Mouse (Mus musculus) A20 (cell line): ENCODE measurements around the gene Ryr3.
"Not testable (repeated sequence)": the region's sequence is repeated elsewhere in the genome, so short reads cannot be mapped to it uniquely, and the experiment has no call there.

Experiments used
- DNase-seq: peaks from one replicate; pipeline ENCODE4 v3.0.0-alpha.2; 2011; ENCODE audit warnings: low read depth, low spot score

The Ryr3 gene

GRCm38 (mm10) chr2:113095184-113095583 lies 121.7 kb downstream of the Ryr3 start:
- DNase-seq, result no peak

- no peak for DNase-seq
Observed at GRCm38 (mm10) chr2:113094088-113094487, 122.8 kb downstream of the Ryr3 start.

- DNase-seq, result no peak
Observed at GRCm38 (mm10) chr2:113092756-113093155, 124.1 kb downstream of the Ryr3 start.

- not testable (repeated sequence) for DNase-seq
Observed at GRCm38 (mm10) chr2:113091316-113091715, 125.6 kb downstream of the Ryr3 start.

GRCm38 (mm10) chr2:113076396-113076795 lies 140.5 kb downstream of the Ryr3 start:
- DNase-seq, result no peak

GRCm38 (mm10) chr2:113059367-113059766 lies 157.5 kb downstream of the Ryr3 start:
- DNase-seq, result no peak

GRCm38 (mm10) chr2:113058914-113059313 lies 158.0 kb downstream of the Ryr3 start:
- DNase-seq, result no peak

- DNase-seq, result no peak
Observed at GRCm38 (mm10) chr2:113058116-113058515, 158.8 kb downstream of the Ryr3 start.

GRCm38 (mm10) chr2:113055591-113055990 lies 161.3 kb downstream of the Ryr3 start:
- no peak for DNase-seq

- DNase-seq, result no peak
Observed at GRCm38 (mm10) chr2:113049831-113050230, 167.1 kb downstream of the Ryr3 start.

- DNase-seq, result no peak
Observed at GRCm38 (mm10) chr2:113036550-113036949, 180.3 kb downstream of the Ryr3 start.

GRCm38 (mm10) chr2:113030689-113031088 lies 186.2 kb downstream of the Ryr3 start:
- no peak for DNase-seq

- no peak for DNase-seq
Observed at GRCm38 (mm10) chr2:113019896-113020295, 197.0 kb downstream of the Ryr3 start.

- DNase-seq, result no peak
Observed at GRCm38 (mm10) chr2:113018278-113018677, 198.6 kb downstream of the Ryr3 start.

- DNase-seq, result no peak
Observed at GRCm38 (mm10) chr2:113016236-113016635, 200.7 kb downstream of the Ryr3 start.

- DNase-seq, result no peak
Observed at GRCm38 (mm10) chr2:113008961-113009740, 207.7 kb downstream of the Ryr3 start.

- DNase-seq, result no peak
Observed at GRCm38 (mm10) chr2:112998498-112998897, 218.4 kb downstream of the Ryr3 start.

GRCm38 (mm10) chr2:112982908-112983510 lies 233.9 kb downstream of the Ryr3 start:
- no peak for DNase-seq

- DNase-seq, result no peak
Observed at GRCm38 (mm10) chr2:112966807-112967625, 249.9 kb downstream of the Ryr3 start.

GRCm38 (mm10) chr2:112948931-112949330 lies 268.0 kb downstream of the Ryr3 start:
- no peak for DNase-seq

- no peak for DNase-seq
Observed at GRCm38 (mm10) chr2:112931776-112932175, 285.1 kb downstream of the Ryr3 start.

- no peak for DNase-seq
Observed at GRCm38 (mm10) chr2:112913796-112914195, 303.1 kb downstream of the Ryr3 start.
